Mouse (Mus musculus) hindbrain, embryonic 10.5 days (tissue): ENCODE measurements around the gene Gpr155. TPM values are rescaled to one million over a fixed set of nuclear protein-coding genes. Genes with fewer than 3 reads are reported as not detected.

ENCODE experiments used
- DNase-seq: peaks from one replicate; pipeline ENCODE4 v3.0.0-alpha.2; 2017; ENCODE audit warnings: low spot score
- H3K27ac ChIP-seq: fragments of 300-500 bp; sonication (generic); 2 replicates; pipeline ENCODE4 v1.5.1; 2016; ENCODE audit warnings: mild to moderate bottlenecking, moderate library complexity
- H3K27me3 ChIP-seq: fragments of 300-500 bp; sonication (generic); 2 replicates; pipeline ENCODE4 v1.6.1; 2016; ENCODE audit warnings: mild to moderate bottlenecking; ENCODE audit not compliant: poor library complexity, insufficient read depth, severe bottlenecking
- H3K36me3 ChIP-seq: fragments of 300-500 bp; sonication (generic); 2 replicates; pipeline ENCODE4 v1.6.1; 2016; ENCODE audit warnings: mild to moderate bottlenecking, moderate library complexity
- H3K4me1 ChIP-seq: fragments of 300-500 bp; sonication (generic); replicated peaks from 2 replicates; pipeline ENCODE4 v1.6.1; 2016; ENCODE audit warnings: mild to moderate bottlenecking
- H3K4me3 ChIP-seq: fragments of 300-500 bp; sonication (generic); 2 replicates; pipeline ENCODE4 v1.5.1; 2016; ENCODE audit warnings: mild to moderate bottlenecking, moderate library complexity
- H3K9me3 ChIP-seq: fragments of 300-500 bp; sonication (generic); 2 replicates; pipeline ENCODE4 v1.6.1; 2016; ENCODE audit warnings: mild to moderate bottlenecking, moderate library complexity
- whole genome bisulfite sequencing: fragments of 180-500 bp; shearing (Covaris S2); methylation state at CpG from one replicate; pipeline ENCODE4 v1.1.7; 2016; 5-methylcytosine and 5-hydroxymethylcytosine counted together
- polyA plus RNA-seq: library from polyadenylated mRNA; unstranded; fragments of >200 nt; fragmentation: Nextera tagmentation; extraction: Ambion mirVana; gene quantifications from 2 replicates; pipeline ENCODE4 v1.2.1, GENCODE M21; 2016

Gene Gpr155
- polyA plus RNA-seq, 1 experiment from 2014 or later: 3.1 TPM

- no peak for DNase-seq
- Histone ChIP-seq H3K4me3 (no peak overlapping the region), H3K36me3 (no peaks in the 10 kb centered on the region), H3K9me3 (no peaks in the 10 kb centered on the region), H3K4me1 (peaks cover 6% of the 10 kb centered on the region; the same call in 1 of the 2 replicates), H3K27ac (no peak overlapping the region), H3K27me3 (no peaks in the 10 kb centered on the region)
- 88% methylated on average over 9 of the region's 9 CpGs for WGBS
These were observed 18.1 kb upstream of the Gpr155 start for GRCm38 (mm10) chr2:73404442-73404841.

GRCm38 (mm10) chr2:73403385-73404013 is 17.1 kb upstream of the Gpr155 start:
- 83% methylated on average over 15 of the region's 15 CpGs for WGBS
- H3K4me3 ChIP-seq: no peak overlapping the region
- no peak for DNase-seq
- peaks cover 6% of the 10 kb centered on the region; the same call in 1 of the 2 replicates for H3K4me1 ChIP-seq
- H3K27me3 ChIP-seq: no peaks in the 10 kb centered on the region
- H3K27ac ChIP-seq: no peak overlapping the region
- H3K36me3 ChIP-seq: no peaks in the 10 kb centered on the region
- H3K9me3 ChIP-seq: no peaks in the 10 kb centered on the region

- peaks cover 6% of the 10 kb centered on the region; the same call in 1 of the 2 replicates for H3K4me1 ChIP-seq
- no peaks in the 10 kb centered on the region for H3K36me3 ChIP-seq
- no peak overlapping the region for H3K27ac ChIP-seq
- DNase-seq: no peak
- H3K27me3 ChIP-seq: no peaks in the 10 kb centered on the region
- H3K9me3 ChIP-seq: 0 out of 2 replicates have a peak, but pooled peaks cover 3% of the 10 kb centered on the region
- H3K4me3 ChIP-seq: no peak overlapping the region
- WGBS: 61% methylated on average over 1 of the region's 1 CpGs
These were observed 15.3 kb upstream of the Gpr155 start for GRCm38 (mm10) chr2:73401689-73402088.

- Histone ChIP-seq H3K27ac (no peak overlapping the region), H3K4me3 (no peak overlapping the region), H3K9me3 (0 out of 2 replicates have a peak, but pooled peaks cover 3% of the 10 kb centered on the region), H3K36me3 (no peaks in the 10 kb centered on the region), H3K27me3 (no peaks in the 10 kb centered on the region), H3K4me1 (peaks cover 6% of the 10 kb centered on the region; the same call in 1 of the 2 replicates)
- no peak for DNase-seq
- 93% methylated on average over 2 of the region's 2 CpGs for WGBS
These were observed 11.1 kb upstream of the Gpr155 start for GRCm38 (mm10) chr2:73397476-73397875.

GRCm38 (mm10) chr2:73396828-73397325 is 10.5 kb upstream of the Gpr155 start:
- Histone ChIP-seq H3K27ac (no peak overlapping the region), H3K27me3 (no peaks in the 10 kb centered on the region), H3K9me3 (0 out of 2 replicates have a peak, but pooled peaks cover 3% of the 10 kb centered on the region), H3K36me3 (no peaks in the 10 kb centered on the region), H3K4me3 (no peak overlapping the region), H3K4me1 (peaks cover 5% of the 10 kb centered on the region; the same call in 1 of the 2 replicates)
- 92% methylated on average over 3 of the region's 3 CpGs for WGBS
- no peak for DNase-seq

GRCm38 (mm10) chr2:73395516-73395915 is 9.1 kb upstream of the Gpr155 start:
- WGBS: 82% methylated on average over 8 of the region's 8 CpGs
- H3K36me3 ChIP-seq: no peaks in the 10 kb centered on the region

GRCm38 (mm10) chr2:73394476-73394875 is 8.1 kb upstream of the Gpr155 start:
- no peaks in the 10 kb centered on the region for H3K27me3 ChIP-seq
- H3K9me3 ChIP-seq: 0 out of 2 replicates have a peak, but pooled peaks cover 3% of the 10 kb centered on the region
- no peaks in the 10 kb centered on the region for H3K4me1 ChIP-seq
- WGBS: 90% methylated on average over 3 of the region's 3 CpGs
- no peak for DNase-seq
- H3K36me3 ChIP-seq: no peaks in the 10 kb centered on the region
- no peak overlapping the region for H3K27ac ChIP-seq
- H3K4me3 ChIP-seq: no peak overlapping the region

More at GRCm38 (mm10) chr2:73395516-73395915, 9.1 kb upstream of the Gpr155 start:
- H3K9me3 ChIP-seq: 0 out of 2 replicates have a peak, but pooled peaks cover 3% of the 10 kb centered on the region
- H3K27ac ChIP-seq: no peak overlapping the region
- H3K4me1 ChIP-seq: no peaks in the 10 kb centered on the region
- no peak for DNase-seq
- H3K27me3 ChIP-seq: no peaks in the 10 kb centered on the region
- H3K4me3 ChIP-seq: no peak overlapping the region

- Histone ChIP-seq H3K27me3 (no peaks in the 10 kb centered on the region), H3K4me1 (no peaks in the 10 kb centered on the region), H3K9me3 (0 out of 2 replicates have a peak, but pooled peaks cover 3% of the 10 kb centered on the region), H3K4me3 (no peak overlapping the region), H3K36me3 (no peaks in the 10 kb centered on the region), H3K27ac (no peak overlapping the region)
- whole genome bisulfite sequencing: 86% methylated on average over 2 of the region's 2 CpGs
- no peak for DNase-seq
These were observed 6.4 kb upstream of the Gpr155 start for GRCm38 (mm10) chr2:73392772-73393171.

GRCm38 (mm10) chr2:73389951-73390350 is 3.6 kb upstream of the Gpr155 start:
- no peaks in the 10 kb centered on the region for H3K36me3 ChIP-seq
- peaks cover 6% of the 10 kb centered on the region for H3K4me1 ChIP-seq
- H3K9me3 ChIP-seq: no peaks in the 10 kb centered on the region
- no peak overlapping the region for H3K4me3 ChIP-seq
- H3K27me3 ChIP-seq: peaks cover 9% of the 10 kb centered on the region; the same call in 1 of the 2 replicates
- no peak overlapping the region for H3K27ac ChIP-seq
- 92% methylated on average over 3 of the region's 3 CpGs for WGBS
- DNase-seq: no peak

GRCm38 (mm10) chr2:73387806-73388205 is 1.4 kb upstream of the Gpr155 start:
- Histone ChIP-seq H3K36me3 (no peaks in the 10 kb centered on the region), H3K27ac (no peak overlapping the region), H3K27me3 (peaks cover 16% of the 10 kb centered on the region; the same call in 1 of the 2 replicates), H3K4me3 (no peak overlapping the region), H3K9me3 (no peaks in the 10 kb centered on the region), H3K4me1 (peaks cover 6% of the 10 kb centered on the region)
- DNase-seq: no peak
- WGBS: 94% methylated on average over 1 of the region's 1 CpGs

- H3K27ac ChIP-seq: peak overlapping the region; percentile 85
- WGBS: 2% methylated on average over 29 of the region's 29 CpGs
These were observed 574 bp downstream of the Gpr155 start for GRCm38 (mm10) chr2:73385641-73386355.

GRCm38 (mm10) chr2:73385172-73385571 is 1.2 kb downstream of the Gpr155 start:
- no peaks in the 10 kb centered on the region for H3K9me3 ChIP-seq
- no peak overlapping the region for H3K27ac ChIP-seq

More at GRCm38 (mm10) chr2:73385641-73386355, 574 bp downstream of the Gpr155 start:
- no peak for DNase-seq
- peaks cover 16% of the 10 kb centered on the region; the same call in 1 of the 2 replicates for H3K27me3 ChIP-seq
- no peaks in the 10 kb centered on the region for H3K36me3 ChIP-seq
- no peaks in the 10 kb centered on the region for H3K9me3 ChIP-seq
- H3K4me3 ChIP-seq: peak overlapping the region; percentile 76
- peaks cover 6% of the 10 kb centered on the region for H3K4me1 ChIP-seq

More at GRCm38 (mm10) chr2:73385172-73385571, 1.2 kb downstream of the Gpr155 start:
- 91% methylated on average over 4 of the region's 4 CpGs for WGBS
- H3K27me3 ChIP-seq: peaks cover 16% of the 10 kb centered on the region; the same call in 1 of the 2 replicates
- H3K4me3 ChIP-seq: peak overlapping the region; percentile 76; the same call in 1 of the 2 replicates
- H3K36me3 ChIP-seq: no peaks in the 10 kb centered on the region
- peaks cover 6% of the 10 kb centered on the region for H3K4me1 ChIP-seq
- no peak for DNase-seq
